Mouse (Mus musculus) CD4-positive helper T cell, adult 2 months (primary cell): ENCODE measurements around the gene Gm49325.

Experiments used
- DNase-seq: peaks from one replicate; pipeline ENCODE4 v3.0.0-alpha.2; 2012; ENCODE audit warnings: low read depth, missing footprints, low spot score

Gm49325 gene

DNA sequence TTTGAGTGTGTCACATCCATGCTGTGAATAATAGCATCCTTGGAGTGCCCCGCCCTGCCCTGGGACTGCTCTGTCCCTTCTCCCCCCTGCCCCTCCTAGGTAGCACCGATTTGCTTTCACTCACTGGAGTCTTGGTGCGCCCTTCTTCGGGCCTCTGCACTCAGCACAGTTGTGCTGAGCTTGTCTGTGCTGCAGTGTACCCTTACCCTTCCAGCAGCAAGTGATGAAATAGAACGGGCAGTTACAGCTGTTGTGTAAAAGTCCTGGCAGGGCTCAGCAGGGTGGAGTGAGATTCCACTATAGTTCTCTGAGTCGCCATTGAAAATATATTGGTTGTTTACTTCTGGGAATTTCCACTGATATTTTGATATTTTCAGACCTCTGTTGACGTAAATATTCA, 20.0 kb downstream of the Gm49325 start:
- DNase-seq, result no peak

DNA sequence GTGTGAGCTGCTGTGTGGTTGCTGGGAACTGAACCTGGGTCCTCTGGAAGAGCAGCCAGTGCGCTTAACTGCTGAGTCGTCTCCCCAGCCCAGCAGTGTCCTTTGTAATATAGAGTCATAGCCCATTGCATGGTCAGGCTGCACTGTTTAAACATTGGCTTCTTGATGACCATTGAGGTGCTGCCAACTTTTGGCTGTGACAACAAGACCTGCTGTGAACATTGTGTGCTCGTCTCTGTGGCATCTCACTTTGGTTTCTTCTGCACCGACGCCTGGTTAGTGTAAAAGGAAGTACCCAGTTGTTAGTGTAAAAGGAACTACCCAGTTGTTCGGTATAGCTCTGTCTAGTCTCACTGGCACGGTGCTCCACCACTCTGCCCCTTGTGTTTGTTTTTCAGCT, 20.6 kb downstream of the Gm49325 start:
- DNase-seq, result no peak

DNA sequence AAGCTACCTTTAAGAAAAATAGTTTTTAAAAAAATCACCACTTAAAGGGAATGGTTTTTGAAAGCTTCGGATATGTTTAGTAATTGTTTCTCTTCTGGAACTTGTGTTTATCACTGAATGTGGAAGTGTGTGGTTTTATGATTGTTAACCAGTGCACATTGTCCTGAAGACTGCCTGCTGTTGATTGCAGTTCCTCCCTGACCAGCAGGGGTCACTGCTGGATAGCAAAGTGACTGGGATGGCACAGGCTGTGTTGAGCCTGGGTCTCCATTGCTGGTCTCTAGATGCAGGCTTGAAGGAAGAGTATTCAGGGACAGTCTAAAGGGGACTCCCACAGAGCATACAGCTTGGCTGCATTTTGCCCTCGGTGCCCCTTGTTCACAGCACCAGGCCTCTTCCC, 21.5 kb downstream of the Gm49325 start:
- DNase-seq, result peak; percentile 82

DNA sequence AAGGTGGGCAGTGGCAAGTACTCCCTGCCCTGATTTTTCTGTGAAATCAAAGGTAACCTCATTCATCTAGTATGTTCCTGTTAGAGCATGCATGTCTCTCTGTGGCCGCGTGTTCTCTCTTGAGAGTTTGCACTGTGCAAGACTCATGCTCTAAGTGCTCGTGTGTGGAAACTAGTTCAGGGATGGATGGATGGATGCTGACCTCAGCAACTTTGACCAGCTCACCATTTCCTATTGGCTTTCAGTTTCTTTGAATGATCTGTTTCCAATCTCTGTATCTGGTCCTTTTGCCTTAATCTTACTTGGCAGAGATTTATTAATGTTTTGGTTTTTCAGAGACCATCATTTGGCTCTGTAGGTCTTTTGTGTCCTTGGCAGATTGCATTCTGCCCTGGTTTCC, 23.2 kb downstream of the Gm49325 start:
- DNase-seq, result no peak

DNA sequence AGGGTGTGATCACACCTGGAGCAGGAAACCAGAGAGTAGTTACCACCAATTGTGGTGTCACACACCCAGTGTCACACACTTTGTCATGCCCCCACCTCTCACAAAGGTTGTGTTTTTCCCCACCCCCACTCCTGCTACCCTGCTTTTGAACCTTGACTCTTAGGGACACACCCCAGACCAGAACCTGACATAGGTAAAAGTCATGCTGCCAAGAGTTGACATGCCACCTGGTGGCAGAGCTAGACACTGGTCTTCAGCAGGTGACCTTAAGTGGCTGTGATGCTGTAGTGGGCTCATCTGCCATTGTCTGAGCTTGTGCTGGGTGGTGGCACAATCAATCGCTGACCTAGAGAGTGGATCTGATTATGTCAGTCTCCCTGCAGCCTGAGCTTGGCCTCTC, 24.0 kb downstream of the Gm49325 start:
- DNase-seq, result peak; percentile 45

DNA sequence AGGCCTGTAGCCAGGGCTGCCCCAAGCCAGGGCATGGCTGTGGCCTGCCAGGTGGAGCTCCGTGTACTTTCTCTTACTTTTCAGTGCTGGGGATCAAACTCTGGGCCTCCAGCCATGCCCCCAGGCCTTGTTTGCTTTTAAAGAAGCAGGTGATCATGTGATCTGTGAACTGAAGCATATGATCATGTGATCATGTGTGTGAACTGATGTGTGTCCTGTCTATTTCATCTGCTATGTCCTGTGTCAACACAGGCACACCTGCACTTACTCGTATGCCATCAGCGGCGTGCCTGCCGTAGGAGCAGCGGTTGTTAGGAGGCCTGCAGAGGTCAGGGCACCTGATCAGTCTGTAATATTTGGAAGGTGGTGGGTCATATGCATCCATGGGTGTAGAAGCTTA, 28.0 kb downstream of the Gm49325 start:
- no peak for DNase-seq

DNA sequence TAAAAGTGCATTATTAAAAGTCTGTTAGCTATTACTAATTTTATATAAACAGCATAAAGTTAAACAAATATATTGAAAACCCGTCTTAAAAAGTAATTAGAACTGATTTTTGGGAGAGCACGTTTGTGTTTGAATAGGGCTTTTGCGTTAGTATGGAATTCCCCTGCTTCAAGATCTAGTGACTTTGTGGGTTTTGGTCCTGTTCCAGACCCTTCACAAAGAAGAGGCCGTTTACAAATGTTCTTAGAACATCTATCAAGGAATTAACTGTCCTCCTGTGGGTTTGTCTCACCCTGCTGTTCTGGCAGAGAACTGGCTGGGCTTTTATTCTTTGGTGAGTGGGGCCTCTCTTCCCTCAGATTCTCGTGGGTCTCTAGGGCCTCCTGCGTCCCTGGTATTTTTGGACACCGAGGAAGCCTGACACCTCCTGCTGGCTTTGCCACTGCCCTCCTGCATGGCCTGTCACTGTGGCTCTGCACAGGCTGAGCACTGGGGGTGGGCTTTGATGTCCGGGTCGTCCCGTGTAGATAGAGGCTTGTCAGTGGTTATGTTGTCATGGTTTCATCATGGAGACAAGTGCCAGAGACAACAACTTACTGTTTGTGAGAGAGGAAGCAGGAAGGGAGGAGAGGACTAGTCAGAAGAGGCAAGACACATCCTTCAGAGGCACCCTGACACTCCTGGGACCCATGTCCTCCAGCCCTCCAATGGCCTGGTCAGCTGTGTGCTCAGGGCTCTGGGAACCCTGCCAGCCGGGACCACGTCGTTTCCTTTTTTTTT, 28.6 kb downstream of the Gm49325 start:
- no peak for DNase-seq

DNA sequence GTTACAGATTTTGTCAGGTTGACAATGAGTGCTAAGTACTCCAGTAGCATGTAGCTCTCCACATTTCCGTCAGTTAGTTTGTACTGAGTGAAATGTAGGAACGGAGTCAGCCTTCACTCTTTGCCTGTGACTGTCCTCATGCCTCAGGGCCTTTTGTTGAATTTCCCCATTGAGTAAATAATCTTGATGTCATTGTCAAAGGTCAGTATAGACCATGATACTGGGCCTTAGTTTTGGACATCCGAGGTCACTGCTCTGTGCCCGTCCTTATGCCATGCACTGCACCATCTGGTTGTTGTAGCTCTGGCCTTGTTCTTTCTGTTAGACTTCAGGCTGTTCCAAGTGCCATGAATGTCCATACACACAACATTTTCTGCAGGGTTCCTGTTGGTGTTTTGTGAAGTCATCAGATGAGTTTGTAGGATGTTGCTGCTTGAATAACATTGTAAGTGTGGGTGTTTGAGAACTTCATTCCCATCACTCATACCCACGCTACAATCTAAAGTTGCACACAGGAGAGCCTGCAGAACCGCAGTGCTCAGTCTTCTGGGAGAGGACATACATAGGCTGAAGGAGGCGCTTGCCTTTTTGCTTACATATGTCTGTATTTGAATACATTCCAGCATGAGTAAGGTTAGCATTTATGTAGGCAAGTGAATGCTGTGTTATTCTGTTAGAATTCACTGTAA, 30.4 kb downstream of the Gm49325 start:
- no peak for DNase-seq

DNA sequence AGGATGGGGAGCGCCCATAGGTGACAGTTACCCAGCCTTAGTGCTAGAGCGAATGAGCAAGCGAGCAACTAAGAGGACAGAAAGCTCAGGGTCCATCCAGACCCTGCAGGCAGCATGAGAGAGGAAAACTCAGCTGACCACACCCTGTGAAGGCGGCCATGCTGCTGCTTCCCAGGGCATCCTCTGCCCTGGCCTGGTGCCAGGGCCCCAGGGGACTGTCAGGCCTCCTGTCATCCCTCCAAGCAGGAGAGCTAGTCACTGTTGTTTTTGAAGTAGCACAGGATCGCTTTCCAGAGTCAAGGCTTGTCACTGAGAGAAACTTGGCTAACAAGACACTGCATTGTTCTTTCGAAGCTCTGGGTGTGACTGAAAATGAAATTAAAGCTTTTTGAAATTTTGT, 33.0 kb downstream of the Gm49325 start:
- no peak for DNase-seq

DNA sequence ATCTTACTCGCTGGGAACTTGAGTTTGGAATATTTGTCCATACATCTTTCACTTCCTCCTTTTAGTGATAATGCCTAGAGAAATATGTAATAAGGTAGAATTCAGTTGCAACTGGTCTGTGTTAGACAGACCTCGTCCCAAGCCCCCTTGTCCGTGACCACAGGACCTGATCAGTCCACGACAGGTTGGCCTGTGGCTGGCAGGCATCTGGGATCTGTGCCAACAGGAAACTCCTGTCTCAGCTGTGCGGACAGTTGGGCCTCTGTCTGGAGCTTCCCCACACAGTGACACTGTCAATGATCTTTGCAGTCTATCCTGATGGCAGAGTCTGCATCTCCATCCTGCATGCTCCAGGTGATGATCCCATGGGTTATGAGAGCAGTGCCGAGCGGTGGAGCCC, 37.2 kb downstream of the Gm49325 start:
- no peak for DNase-seq

DNA sequence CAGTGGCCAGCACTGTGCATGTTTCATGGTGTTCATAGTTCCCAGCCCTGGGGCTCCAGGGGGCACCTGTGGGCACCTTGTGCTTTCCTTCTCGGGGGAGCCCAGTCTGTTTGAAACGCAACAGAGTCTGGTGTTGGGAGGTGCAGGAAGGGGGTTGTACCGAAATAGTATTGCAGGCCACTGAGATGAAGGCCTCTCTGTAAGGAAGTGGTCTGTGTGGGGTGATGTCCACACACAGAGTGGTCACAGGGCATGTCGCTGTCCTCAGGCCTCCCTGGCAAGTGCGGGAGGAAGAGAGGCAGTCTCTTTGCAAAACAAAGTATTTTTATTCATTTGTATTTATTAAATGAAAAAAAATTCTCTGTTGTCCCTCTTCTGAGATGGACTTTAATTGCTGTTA, 39.6 kb downstream of the Gm49325 start:
- no peak for DNase-seq

DNA sequence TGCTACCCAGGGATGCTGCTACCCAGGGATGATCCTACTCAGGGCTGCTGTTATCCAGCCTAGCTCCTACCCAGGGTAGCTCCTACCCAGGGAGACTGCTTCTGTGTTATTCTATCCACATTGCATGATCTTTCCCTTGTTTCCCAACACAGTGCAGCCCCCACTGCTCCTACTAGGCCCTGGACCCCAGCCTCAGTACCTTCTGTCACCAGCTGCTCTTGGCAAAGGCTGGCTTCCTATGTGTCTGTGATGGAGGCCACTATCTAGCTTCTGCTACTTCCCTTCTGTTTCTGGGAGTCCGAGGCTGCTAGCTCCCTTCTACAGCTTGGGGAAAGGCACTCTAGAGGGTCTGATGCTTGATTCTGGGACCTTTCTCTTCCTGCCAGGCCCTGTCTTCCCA, 41.5 kb downstream of the Gm49325 start:
- no peak for DNase-seq

DNA sequence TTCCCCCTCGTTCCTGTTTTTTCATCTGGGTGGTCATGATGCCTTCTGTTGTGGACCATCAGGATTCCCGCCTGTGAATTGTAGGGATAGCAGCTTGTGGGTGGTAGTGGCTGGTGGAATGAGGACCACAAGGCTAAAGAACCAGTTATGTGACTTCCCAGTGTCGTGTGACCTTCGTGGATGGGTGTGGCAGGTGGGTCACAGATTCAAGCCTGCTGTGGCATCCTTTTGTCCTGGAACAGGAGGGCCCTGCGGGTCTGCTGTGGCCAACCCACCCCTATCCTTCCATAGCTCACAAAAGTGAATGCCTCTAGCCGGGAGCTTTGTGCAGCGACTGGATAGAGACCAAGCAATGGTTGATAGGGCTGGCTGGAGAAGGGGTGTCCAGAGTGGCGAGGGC, 41.9 kb downstream of the Gm49325 start:
- no peak for DNase-seq

DNA sequence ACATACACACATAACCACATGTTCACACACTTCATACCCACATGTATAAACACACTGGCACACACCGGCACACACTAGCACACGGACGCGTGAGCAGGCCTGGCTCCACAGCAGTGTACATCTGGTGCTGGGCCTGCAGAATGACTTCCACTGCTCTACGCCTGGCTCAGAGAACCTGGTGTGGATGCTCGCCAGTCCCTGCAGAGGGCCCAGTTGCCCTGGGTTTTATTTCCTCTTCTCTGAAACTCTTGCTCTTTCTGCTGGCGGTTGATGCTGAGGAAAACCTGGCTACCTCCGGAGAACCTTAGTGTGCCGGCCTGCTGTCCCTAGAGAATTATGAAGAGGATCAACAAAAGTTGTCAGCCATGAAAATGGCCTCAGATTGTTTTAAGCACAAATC, 46.0 kb downstream of the Gm49325 start:
- DNase-seq, result no peak

DNA sequence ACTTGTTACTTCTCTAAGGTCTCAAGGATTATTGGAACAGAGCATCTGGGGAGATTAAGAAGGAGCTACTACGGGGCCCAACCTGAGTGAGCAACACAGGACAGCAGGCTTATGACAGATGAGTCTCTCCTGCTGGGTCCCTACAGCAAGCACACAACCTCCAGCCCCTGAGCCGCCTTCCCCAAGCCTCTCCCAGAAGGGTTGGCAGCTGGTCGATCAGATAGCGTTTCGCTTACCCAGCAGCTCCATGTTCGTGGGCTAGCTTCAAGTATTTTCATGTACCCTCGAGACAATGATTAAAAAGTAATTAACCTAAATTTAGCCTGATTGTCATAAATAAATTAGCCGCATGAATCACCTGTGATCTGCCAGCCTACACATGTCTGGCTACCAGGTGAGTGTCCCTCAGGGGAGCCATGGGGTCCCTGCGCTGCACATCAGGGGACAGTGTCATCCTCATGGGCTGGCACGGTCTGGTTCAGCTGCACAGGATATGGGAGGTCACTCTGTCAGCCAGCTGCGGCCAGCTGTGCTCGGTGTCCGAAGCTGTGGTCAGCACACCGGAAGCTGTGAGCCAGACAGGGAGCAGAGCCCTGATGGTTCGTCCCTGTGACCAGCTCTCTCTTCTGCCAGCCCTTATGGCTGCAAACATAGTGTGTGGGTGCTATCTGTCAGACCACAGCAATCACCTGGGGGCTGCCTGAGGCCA, 52.4 kb downstream of the Gm49325 start:
- no peak for DNase-seq

DNA sequence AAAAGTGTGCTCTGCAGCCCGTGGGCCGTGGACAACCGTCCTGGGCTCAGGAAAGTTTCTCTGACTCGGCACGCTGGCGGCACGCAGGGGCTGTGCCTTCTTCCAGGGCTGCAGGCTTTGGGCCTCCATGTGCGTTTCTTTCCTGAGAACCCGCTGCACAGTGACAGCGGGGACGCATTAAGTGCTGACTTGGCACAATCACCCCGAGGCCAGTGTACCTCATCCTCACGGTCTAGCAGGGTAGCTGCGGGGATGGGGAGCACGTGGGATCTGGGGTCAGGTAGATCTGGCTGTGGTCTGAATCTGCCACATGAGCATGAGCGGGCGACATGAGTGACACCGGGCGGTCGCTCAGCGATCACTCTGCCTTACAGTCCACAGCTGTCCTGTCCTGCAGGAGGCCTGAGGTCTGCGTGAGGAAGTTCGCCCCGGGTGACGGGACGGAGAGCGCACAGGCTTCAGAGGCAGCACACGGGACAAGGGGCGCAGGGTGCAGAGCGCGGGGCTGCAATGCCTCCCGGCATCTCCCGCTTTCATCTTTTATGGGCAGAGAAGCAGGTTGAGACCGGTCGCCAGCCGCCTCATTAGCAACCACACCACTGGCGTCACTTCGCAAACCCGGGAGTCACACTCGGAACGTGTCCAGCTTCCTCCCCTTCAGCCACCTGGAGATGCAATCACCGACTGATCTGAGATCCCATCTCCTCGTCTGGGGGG, 58.1 kb downstream of the Gm49325 start:
- no peak for DNase-seq

DNA sequence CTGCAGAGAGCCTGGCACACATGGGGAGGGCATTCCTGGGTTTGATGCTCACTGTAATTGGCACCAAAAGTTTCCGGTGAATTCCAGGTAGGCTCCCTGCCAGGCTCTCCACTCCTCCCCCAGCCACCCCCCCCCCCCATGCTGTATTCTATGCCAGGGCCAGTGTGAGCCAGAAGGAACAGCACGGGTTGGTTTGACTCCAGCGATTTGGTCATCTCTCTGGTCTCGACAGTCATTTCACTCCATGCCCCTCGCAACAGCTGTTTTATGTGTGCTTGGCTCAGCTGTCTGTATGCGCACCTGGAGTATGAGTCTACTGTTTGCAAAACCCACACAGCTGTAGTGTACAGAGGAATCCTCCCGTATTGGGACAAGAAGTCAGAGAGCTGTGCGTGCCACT, 60.3 kb downstream of the Gm49325 start:
- DNase-seq, result no peak

DNA sequence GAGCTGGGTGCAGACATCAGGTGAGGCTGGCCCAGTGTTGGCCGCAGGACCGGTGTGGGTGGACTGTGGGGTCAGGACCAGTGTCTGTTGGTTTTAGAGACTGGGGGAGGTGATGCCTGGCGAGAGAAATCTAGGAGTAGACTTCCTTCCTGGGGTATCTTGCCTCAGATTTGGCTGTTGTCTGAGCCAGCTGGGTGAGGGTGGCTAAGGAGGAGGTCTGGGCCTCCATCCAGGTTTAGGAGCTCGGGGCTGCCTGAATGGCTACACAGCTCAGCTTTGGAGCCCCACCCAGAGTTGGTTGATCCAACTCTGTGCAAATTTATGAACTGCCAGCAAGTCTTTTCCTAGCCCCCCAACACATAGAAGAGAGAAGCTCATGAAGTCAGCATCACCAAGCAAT, 61.4 kb downstream of the Gm49325 start:
- DNase-seq, result no peak

DNA sequence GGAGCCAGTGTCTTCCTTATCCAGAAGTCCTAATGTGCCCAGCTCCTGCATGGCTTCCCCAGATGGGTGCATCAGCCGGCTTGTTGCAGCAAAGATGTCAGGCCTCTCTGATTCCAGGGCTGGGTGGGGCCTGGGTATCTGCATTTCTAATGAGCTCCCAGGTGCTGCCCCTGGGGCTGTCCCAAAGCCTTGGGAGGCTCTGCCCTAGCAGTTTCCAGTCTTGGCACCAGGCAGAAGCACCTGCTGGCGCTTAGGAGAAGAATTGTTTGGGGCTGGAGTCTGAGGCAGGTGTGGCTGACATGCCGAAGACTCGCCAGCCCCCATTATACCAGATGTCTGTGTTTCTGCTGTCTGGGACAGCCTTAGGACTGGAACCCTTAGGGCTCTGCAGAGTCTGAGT, 64.7 kb downstream of the Gm49325 start:
- no peak for DNase-seq

DNA sequence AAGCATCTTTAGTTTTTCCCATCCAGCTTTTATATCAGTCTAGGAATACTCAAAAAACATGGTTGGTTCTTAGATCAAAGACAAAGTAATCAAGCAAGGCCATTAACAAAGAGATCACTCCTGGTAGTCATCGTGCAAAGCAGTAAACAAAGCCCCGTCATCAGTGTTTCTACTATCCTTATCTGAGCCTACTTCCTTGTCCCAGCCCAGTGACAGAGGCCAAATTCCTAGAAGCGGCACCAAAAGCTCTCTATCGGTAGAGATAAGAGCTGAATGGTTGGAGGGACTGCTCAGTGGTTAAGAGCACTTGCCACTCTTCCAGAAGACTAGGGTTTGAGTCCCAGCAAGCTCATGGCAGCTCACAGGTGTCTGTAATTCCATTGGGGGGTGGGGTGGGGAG, 65.5 kb downstream of the Gm49325 start:
- DNase-seq, result no peak

DNA sequence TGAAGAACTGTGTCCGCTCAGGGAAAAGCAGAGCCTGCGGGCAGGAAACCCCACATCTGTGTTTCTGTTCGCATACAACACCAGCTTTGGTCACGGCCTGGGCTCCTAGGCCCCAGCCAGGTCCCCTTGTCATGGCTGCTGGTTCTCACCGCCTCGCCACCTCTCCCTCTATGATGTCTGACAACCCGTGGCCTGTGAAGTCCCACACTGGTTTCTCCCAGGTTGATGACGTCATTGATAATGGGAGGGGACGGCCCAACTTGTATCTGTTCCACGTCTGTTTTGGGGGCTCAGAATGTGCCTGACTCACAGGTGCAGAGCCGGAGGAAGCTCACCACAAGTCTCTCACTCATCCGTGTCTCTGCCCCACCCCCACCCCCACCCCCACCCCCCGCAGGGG, 67.8 kb downstream of the Gm49325 start:
- no peak for DNase-seq

DNA sequence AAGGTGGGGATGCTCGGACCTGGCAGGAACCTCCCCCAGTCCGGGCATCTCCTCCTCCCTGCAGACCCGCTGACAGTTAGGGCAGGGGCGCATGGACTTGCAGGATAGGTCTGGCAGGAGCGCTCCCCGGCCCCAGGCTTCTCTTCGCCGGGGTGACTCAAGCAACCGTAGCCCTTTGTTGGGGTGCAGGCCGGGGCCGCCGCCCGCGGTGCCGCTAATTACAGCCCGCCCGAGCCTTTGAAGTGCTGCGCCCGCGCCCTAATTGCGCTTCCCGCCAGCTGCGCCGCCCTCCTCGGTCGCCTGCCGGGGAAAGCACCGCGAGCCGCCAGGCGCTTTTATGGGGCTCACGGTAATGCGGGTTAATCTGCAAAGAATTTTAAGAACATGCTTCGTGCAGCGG, 71.6 kb downstream of the Gm49325 start:
- DNase-seq, result peak; percentile 18
